Mouse (Mus musculus) lung, adult 2 months (tissue): ENCODE results near the gene Dpf3. TPM values are rescaled to one million over a fixed set of nuclear protein-coding genes. Genes with fewer than 3 reads are reported as not detected.
A peak's percentile ranks its signal among the peaks of the same experiment; 100 is the strongest.

ENCODE experiments used
- DNase-seq: peaks from one replicate; pipeline ENCODE4 v3.0.0; 2022
- H3K4me1 ChIP-seq: fragments of 200-500 bp; 2 replicates; pipeline ENCODE4 v1.6.1; 2011; ENCODE audit warnings: low read length; ENCODE audit not compliant: control insufficient read depth, insufficient read depth
- H3K4me3 ChIP-seq: fragments of 200-500 bp; replicated peaks from 2 replicates; pipeline ENCODE3; 2011; ENCODE audit warnings: low read depth, mild to moderate bottlenecking, control low read depth, low read length; ENCODE audit errors: extremely low read depth
- CTCF ChIP-seq: fragments of 200-500 bp; IDR thresholded peaks from 2 replicates; pipeline ENCODE4 v1.5.1; 2011; ENCODE audit warnings: mild to moderate bottlenecking, low read length, control low read depth; ENCODE audit not compliant: insufficient read depth
- POLR2A ChIP-seq: fragments of 200-500 bp; IDR thresholded peaks from 2 replicates; pipeline ENCODE4 v1.6.1; 2011; ENCODE audit warnings: low read depth, mild to moderate bottlenecking, control low read depth, low read length, borderline replicate concordance; ENCODE audit errors: extremely low read depth
- WGBS: fragments of 180-500 bp; shearing (Covaris S2); methylation state at CpG from one replicate; pipeline ENCODE4 v1.1.7; 2018; 5-methylcytosine and 5-hydroxymethylcytosine counted together
- polyA plus RNA-seq: library from polyadenylated mRNA; depleted of rRNA; stranded (reverse); fragments of >200 nt; gene quantifications from 2 replicates; pipeline ENCODE4 v1.2.3, GENCODE M21; 2012; rRNA removed

The Dpf3 gene
- 0.69 and 1.2 TPM in 2 replicates for polyA plus RNA-seq

GRCm38 (mm10) chr12:83487476-83487991 is at the start of gene Dpf3:
TSS of gene Dpf3 (minus strand) at chr12:83487716.
- no peak for TF ChIP-seq CTCF
- TF ChIP-seq POLR2A = no peak
- Histone ChIP-seq H3K4me1 (peaks cover 2% of the 10 kb centered on the region; the same call in 1 of the 2 replicates), H3K4me3 (peak within 1 kb of the TSS; percentile 67)
- under 1% methylated on average over 31 of the region's 31 CpGs for WGBS
- peak; percentile 98 for DNase-seq

GRCm38 (mm10) chr12:83536039-83536438 is 48.5 kb upstream of the Dpf3 start:
- no peak for DNase-seq
- H3K4me3 ChIP-seq = no peak overlapping the region
- 71% methylated on average over 9 of the region's 9 CpGs for WGBS
- TF ChIP-seq CTCF (no peak), POLR2A (no peak)
- no peaks in the 10 kb centered on the region for H3K4me1 ChIP-seq

- WGBS = 90% methylated on average over 11 of the region's 11 CpGs
- H3K4me3 ChIP-seq = no peak overlapping the region
- no peaks in the 10 kb centered on the region for H3K4me1 ChIP-seq
- TF ChIP-seq POLR2A (no peak), CTCF (no peak)
- no peak for DNase-seq
Observed at GRCm38 (mm10) chr12:83535428-83535827, 47.9 kb upstream of the Dpf3 start.

GRCm38 (mm10) chr12:83534190-83534589 is 46.7 kb upstream of the Dpf3 start:
- Histone ChIP-seq H3K4me1 (no peaks in the 10 kb centered on the region), H3K4me3 (no peak overlapping the region)
- WGBS = 74% methylated on average over 3 of the region's 3 CpGs
- no peak for TF ChIP-seq CTCF
- TF ChIP-seq POLR2A = no peak
- no peak for DNase-seq

GRCm38 (mm10) chr12:83532966-83533365 is 45.5 kb upstream of the Dpf3 start:
- no peaks in the 10 kb centered on the region for H3K4me1 ChIP-seq
- 63% methylated on average over 3 of the region's 3 CpGs for WGBS
- TF ChIP-seq POLR2A = no peak
- no peak for TF ChIP-seq CTCF
- no peak for DNase-seq
- H3K4me3 ChIP-seq = no peak overlapping the region

- TF ChIP-seq POLR2A (no peak), CTCF (no peak)
- WGBS = 90% methylated on average over 6 of the region's 6 CpGs
- no peak for DNase-seq
- Histone ChIP-seq H3K4me3 (no peak overlapping the region), H3K4me1 (no peaks in the 10 kb centered on the region)
Observed at GRCm38 (mm10) chr12:83531992-83532391, 44.5 kb upstream of the Dpf3 start.

GRCm38 (mm10) chr12:83528665-83529064 is 41.1 kb upstream of the Dpf3 start:
- no peak overlapping the region for H3K4me3 ChIP-seq
- WGBS = 89% methylated on average over 5 of the region's 5 CpGs

GRCm38 (mm10) chr12:83527816-83528215 is 40.3 kb upstream of the Dpf3 start:
- Histone ChIP-seq H3K4me3 (no peak overlapping the region), H3K4me1 (no peaks in the 10 kb centered on the region)
- 70% methylated on average over 6 of the region's 6 CpGs for WGBS
- TF ChIP-seq CTCF (no peak), POLR2A (no peak)
- DNase-seq = no peak

More at GRCm38 (mm10) chr12:83528665-83529064, 41.1 kb upstream of the Dpf3 start:
- H3K4me1 ChIP-seq = no peaks in the 10 kb centered on the region
- TF ChIP-seq POLR2A = no peak
- no peak for TF ChIP-seq CTCF
- DNase-seq = no peak

- Histone ChIP-seq H3K4me3 (no peak overlapping the region), H3K4me1 (no peaks in the 10 kb centered on the region)
- TF ChIP-seq CTCF (no peak), POLR2A (no peak)
- no peak for DNase-seq
- 59% methylated on average over 18 of the region's 18 CpGs for WGBS
Observed at GRCm38 (mm10) chr12:83525822-83526544, 38.5 kb upstream of the Dpf3 start.

- TF ChIP-seq POLR2A (no peak), CTCF (no peak)
- WGBS = 75% methylated on average over 5 of the region's 5 CpGs
- H3K4me1 ChIP-seq = no peaks in the 10 kb centered on the region
- H3K4me3 ChIP-seq = no peak overlapping the region
- no peak for DNase-seq
Observed at GRCm38 (mm10) chr12:83524329-83524728, 36.8 kb upstream of the Dpf3 start.

GRCm38 (mm10) chr12:83523892-83524291 is 36.4 kb upstream of the Dpf3 start:
- TF ChIP-seq CTCF (no peak), POLR2A (no peak)
- DNase-seq = no peak
- no peaks in the 10 kb centered on the region for H3K4me1 ChIP-seq
- WGBS = 77% methylated on average over 4 of the region's 4 CpGs
- no peak overlapping the region for H3K4me3 ChIP-seq
